Mouse (Mus musculus) yolk sac, embryonic 10.5 days (tissue): Measurements from ENCODE around the gene Tsc1.

Source experiments
- DNase-seq: peaks from one replicate; pipeline ENCODE4 v3.0.0-alpha.2; 2017; ENCODE audit warnings: low spot score

Gene Tsc1

GRCm38 (mm10) chr2:28737112-28737511, 96.1 kb downstream of the Tsc1 start:
- DNase-seq = no peak

- no peak for DNase-seq
These were observed 99.1 kb downstream of the Tsc1 start for GRCm38 (mm10) chr2:28740159-28740558.
